Mouse (Mus musculus) kidney, adult 8-10 months (tissue): ENCODE data around the gene Ngdn.
"Not testable (repeated sequence)": the region's sequence is repeated elsewhere in the genome, so short reads cannot be mapped to it uniquely, and the experiment has no call there.

Source experiments
- DNase-seq, 2 experiments: peaks; one replicate each; pipeline ENCODE4 v3.0.0; 2022

Gene Ngdn

DNA sequence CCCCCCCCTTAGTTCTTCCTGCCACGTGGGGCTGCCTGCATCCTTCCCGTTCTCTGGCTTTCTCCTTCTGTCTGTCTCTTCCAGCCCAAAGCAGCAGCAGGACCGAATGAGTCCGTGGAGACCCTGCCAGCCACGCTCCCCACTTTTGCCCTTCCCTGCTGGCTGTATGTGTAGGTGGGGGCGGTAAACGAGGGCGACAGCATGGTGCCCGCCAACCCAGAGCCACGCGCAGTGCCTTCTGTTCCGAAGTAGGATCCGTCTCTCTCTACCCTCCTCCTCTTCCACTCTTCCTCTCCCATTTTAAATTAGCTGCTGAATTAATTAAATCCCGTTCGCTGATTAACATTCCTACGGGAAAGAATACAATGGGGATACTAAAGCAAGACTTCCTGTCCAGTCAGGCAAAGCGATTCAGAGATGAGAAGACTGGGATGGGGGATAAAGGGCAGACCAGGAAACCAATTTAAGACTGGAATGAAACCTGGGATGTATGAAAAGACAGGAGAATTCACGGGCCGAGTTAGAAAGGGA is 17.5 kb downstream of the Ngdn start:
- DNase-seq, result no peak

DNA sequence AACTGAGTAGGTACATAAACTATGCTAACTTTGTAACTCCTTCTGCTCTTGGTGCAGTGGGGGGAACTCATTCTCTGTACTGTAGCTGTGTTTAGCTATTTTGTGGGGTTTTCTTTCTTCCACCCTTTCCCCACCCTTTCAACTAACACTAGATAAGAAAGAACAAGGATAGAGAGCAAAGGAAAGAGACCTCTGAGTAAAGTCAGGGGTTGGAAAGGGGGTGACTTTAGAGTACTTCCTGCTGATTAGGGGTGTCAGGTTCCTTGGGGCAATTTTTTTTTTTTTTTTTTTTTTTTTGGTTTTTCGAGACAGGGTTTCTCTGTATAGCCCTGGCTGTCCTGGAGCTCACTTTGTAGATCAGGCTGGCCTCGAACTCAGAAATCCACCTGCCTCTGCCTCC is 28.4 kb downstream of the Ngdn start:
- not testable (repeated sequence) for DNase-seq

DNA sequence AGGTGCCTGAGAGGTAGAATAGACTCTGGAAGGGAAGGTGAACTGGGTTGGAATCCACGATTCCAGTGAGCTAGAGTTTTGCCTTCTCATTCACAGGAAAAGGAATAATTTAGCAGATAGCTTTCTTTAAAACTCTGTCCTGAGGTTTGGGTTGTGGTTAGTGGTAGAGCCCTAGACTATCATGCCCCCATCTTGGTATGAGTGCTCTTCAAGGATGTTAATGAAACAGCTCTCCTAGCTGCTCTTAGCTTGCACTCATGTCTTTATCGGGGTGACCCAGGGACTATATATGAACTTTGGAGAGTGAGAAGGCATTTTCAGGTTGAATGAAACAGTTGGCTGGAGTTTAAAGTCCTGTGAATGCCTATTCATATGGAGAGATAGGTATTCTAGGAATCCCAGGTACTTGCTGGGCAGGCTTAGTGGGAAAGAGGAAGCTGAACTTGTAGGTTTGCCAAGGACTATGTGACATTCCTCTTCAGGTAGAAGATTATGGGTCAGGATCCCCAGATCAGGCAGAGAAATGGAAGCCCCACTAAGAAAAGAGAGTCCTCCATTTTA is 32.8 kb downstream of the Ngdn start:
- DNase-seq, result no peak

DNA sequence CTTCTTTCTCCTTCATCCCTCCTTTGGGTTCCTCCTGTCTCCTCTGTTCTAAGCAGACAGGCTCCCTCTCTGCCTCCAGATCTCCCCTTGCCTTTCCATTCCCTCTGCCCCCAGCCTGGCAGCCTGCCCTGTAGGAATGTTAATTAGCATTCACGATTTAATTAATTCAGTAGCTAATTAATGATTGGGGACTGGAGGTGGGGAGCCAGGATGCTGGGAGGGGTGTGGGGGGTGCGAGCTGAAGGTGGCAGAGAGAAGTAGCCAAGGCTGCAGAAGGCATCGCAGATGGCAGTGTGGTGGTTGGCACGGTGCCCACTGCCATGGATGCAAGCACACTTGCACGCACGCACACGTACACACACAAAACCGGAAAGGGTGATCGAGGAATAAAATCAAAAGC is 37.2 kb downstream of the Ngdn start:
- DNase-seq, result no peak

DNA sequence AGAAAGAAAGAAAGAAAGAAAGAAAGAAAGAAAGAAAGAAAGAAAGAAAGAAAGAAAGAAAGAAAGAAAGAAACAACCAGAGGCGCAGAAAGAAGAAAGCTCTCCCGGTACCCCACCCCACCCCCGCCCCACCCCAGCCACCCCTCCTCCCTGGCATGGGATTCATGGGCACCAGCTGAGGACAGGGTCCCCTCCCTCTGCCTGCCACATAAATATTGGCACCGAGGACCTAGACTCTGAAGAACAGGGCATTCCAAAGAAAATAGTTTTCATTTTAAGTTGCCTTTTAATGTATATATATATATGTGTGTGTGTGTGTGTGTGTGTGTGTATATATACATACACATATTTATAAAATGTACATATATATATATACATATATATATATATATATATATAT is 37.8 kb downstream of the Ngdn start:
- DNase-seq, result no peak

DNA sequence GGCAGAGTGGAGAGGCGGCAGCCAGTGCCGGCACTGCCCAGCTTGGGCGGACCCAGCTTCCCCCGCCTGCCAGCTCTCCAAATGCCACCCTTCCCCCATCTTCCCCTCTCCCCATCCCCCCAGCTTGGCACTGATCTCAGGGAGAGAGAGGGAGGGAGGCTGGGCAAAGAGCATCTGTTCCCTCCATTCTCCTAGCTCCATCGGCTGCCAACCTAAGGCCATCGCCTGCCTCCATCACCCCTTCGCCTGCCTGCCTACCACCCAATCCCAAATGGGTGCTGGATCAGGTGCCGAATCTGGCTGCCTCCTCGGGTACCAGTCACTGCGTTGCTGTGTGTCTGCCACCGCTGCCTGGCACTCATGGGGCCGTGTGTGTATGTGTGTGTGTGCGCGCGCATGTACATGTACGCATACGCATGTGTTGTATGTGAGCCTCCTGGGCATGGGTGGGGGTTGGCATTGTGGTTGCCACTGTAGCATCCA is 38.5 kb downstream of the Ngdn start:
- DNase-seq, result peak; percentile 40 to 59

DNA sequence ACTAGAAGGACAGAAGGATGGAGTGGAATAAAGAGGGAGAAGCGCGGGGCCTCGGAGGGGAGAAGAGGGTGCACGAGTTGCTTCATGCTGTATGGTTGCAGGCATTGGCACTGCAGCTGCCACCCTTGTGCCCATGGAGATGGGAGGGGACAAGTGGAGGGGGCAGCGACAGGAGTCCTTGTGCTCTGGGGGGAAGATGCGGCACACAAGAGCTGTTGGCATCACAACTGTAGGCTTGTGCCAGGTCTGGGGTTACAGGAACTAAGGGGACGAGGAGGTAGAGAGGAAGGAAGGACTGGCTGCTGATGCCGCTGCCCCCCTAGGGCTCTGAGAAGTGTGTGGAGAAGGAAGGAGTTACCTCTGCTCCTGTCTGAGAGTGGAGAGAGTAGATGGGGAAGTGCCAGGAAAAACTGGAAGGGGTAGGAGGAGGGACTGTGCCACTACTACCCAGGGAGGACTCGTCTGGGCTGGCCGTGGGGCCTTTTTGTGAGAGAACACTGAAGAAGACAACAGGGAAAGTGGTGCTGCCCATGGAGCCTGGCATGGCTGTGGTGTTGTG is 39.0 kb downstream of the Ngdn start:
- DNase-seq, result no peak

DNA sequence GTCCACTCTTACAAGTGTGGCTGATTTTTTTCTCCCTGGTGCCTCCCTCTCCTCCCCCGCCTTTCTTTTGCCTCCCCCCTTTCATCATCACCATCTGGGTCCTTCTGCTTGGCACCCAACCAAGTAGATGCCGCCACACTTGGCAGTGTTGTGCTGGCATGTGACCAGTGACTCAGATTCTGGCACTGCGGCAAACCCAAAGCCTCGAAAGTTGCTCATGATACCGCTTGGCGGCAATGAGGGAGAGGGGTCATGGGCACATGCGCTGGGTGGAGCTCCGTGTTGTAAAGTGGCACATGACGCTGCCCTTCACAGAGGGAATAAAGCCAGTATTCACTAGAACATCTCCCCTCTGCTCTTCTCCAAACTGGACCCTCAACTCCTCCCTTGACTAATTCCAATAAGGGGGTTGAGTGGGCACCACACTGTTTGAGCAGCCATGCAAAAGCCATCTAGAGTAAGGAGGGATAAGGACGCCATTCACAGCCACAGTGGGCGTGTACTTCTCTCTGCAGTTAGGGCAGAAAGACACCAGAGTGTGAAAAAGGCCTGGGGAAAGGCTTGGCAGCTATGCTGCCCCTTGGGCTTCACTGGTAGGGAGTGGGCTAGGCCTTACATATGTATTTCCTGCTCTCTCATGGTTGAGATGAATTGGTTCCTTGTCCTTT is 40.0 kb downstream of the Ngdn start:
- DNase-seq, result peak; percentile 21 to 41

DNA sequence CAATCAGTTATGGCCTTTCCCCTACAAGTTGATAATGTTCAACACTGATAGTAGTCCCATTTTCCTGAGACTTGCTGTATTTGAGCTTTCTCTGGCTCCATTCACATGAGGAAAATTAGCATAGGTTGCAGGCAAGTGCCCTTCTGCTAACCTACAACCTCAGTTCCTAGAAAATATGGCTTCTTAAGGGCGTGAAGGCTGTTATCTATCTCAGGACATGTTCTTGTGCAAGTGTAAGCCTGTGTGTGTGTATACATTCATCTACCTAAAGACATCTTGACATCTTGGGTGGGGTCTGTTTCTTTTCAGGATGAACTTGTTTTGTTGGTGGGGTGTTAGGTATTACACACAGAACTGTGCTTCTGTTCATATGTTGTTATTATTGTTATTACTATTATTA is 43.8 kb downstream of the Ngdn start:
- DNase-seq, result no peak

DNA sequence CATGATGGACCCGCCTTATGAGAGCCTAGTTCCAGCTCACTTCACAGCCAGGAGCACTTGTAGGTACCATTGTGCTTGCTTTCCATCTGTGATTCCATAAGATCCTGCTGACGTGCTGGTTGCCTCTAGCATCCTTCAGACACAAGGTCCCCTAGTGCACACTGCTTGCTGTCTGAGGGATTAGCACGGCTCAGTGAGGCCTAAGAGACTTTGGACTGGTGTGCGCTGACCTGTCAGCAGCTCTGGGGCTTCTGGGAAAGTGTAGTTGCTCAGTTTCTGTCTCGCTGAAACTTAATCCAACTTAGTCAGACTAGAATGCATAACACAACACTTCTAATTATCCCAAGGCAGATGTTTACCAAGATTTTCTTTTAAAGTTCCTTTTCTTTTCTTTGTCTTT is 44.7 kb downstream of the Ngdn start:
- DNase-seq, result peak; percentile 37 to 55

DNA sequence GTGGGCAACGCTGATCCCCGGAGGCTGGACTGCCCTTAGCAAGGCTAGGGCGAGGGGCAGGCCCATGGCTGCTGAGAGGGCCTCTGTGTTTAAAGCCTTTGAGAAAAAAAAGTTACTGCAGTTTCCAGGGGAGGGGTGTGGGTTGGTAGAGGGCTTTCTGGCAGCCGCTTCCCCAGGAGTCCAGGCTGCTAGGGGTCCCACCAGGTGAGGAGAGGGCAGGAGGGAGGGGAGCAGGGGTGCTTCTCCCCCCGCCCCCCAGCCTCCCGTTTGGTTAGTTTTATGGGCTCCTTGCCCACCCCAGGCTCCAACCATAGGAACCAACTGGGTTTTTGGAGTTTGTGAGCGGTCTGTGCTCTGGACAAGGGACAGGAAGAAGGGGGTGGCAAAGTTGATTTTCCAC is 46.6 kb downstream of the Ngdn start:
- no peak for DNase-seq

DNA sequence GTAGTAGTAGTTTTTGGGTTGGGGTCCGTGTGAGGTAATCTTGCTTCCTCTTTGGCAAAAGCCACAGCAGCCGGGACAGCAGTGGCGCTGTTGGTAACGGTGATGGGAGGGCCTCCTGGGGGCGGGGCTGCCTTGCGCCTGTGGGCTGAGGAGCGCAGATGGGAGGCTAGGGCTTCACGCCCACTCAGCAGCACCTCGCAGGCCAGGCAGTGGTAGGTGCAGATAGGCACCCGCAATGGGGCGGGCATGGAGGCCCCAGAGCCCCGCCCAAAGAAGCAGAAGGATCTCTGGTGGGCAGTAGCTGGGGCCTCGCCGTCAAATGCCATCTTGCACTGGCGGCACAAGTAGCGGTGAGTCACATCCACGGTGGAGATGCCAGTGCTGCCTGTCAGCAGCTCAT is 47.4 kb downstream of the Ngdn start:
- DNase-seq, result no peak

DNA sequence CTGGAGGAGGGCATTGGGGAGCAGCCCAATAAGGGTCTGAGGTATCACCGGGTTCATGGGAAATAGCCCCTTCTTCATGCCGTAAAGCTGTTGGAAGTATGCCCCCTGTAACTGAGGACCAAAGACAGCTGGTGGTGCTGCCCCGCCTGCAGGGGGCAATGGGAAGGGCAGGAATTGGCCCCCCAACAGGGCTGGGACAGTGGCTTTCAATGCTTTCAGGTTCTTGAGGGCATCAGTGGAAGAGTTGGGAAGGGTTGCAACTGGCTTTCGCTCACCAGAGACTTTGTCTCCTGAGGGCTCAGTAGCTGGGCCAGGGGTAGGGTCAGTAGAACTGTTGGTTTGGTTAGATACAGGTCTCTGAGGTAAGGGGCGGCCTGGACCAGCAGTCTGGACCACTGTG is 47.9 kb downstream of the Ngdn start:
- DNase-seq, result no peak

DNA sequence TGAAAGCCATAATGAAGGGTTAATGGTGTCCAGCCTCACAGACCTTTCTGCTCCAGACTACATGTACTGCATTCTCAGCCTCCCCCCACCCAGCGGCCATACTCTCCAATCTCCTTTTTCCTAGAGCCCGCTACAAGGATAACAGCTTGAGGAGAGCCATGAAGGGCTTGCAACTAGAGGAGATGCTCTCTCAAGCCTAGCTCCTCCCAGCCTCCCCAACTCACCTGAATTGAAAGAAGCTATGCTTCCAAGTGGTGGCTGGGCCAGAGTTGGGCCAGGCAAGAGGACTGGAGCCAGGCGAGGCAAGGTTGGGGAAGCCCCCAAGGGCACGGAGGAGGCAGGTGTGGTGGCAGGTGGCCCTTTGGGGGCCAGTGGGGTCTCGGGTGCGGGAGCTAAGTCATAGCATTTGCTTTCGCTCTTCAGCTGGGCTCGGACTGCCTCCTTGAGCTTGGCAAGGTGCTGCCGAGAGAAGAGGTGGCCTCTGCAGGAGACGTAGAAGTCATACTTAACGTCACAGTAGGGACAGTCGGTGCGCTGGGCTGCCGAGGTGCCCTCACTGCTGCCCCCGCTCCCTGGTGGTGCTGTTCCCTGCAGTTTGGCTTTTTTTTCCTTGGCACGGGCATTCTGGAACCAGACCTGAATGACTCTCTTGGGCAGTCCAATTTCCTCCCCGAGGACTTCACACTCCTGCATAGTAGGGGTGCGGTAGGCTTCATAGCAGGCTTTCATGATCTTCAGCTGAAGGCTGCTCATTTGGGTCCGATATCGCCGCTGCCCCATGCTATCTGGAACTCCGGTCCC is 48.5 kb downstream of the Ngdn start:
- no peak for DNase-seq

DNA sequence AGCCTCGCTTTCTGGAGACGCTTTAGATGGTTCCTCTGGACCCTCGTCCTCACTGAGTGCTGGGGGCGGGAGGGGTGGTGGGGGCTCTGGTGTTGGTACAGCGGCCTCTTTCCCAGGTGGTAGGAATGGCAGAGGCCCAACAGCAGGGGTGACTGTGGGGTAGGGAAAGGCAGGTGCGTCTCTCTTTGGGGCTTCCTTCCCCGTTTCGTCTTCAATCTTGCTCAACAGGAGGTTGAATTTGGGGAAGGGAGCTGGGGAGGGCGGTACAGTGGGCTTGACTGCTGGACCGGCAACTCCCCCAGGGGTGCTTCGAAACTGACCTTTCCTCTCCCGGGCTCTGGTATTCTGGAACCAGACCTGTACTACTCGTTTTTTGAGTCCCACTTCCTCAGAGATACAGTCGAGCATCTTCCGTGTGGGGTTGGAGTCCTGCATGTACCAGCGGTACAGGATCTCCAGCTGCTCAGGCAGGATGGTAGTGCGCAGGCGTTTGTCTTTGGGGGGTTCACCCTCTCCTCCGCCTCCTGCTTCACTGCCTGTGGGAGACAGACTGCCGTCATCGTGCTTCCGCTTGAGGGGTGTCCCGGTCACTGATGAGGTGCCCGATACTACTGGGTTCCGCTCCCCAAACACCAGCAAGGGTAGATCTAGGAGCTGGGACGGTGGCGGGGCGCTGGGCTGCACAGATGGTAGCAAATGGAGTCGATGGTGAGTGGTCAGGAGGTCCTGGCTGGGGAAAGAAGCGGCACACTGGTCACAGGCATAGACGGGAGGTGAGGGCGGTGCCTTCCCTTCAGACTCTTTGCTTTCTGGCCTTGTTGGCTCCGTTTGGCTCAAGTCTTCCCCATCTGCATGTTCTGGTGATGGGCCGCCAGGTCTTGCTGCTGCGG is 49.5 kb downstream of the Ngdn start:
- DNase-seq, result no peak

DNA sequence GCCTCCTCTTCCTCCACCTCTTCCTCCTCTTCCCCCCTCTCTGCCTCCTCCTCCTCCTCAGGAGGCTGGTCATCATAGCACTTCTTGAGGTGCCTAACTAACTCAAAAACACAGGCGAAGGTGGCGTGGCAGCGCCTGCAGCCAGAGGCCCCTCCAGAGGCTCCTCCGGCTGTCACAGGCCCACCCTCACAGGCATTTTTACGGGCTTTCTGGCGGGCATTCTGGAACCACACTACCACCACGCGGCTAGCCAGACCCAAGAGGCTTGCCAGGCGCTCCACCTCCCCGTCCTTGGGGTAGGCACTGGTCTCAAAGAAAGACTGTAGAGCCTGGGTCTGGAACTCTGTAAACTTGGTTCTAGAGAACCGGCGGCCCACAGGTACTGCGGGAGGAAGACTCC is 50.1 kb downstream of the Ngdn start:
- no peak for DNase-seq

DNA sequence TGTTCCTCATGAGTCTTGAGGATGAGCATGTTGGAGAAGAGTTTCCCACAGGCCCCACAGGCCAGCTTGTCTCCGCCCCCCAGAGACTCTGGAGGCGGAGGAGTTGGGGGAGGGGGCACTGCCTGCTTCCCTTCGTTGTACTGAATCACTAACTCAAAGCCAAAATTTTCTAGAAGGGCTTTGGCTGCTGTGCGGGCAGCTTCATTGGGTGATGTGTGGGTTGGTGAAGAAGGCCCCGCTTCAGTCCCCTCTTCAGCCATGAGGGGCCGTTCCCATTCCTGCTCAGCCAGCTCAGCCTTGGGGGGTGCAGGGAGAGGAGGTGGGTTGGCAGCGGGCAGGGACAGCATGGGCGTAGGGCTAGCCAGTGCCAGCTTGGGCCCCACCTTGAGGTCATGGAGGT is 50.8 kb downstream of the Ngdn start:
- no peak for DNase-seq

DNA sequence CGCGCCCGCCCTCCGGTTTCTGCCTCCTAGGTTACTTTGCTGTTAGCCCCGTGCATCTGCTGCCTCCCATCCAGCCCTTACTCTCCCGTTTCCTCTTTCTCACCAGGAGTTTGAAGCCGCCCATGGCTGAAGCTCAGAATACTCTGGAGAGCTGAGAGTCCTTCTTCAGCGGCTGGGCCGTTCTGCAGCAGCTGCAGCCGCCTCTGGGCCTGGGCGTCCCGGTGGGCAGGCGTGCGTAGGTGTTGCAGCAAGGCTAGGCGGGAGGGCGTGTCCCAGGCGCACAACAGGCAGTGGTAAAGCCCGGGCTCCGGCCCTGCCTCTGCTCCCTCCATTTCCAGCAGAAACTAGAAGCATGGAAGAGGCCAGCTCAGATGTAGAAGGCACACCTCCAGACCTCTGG is 56.5 kb downstream of the Ngdn start:
- no peak for DNase-seq
